Mouse (Mus musculus) lung, adult 2 months (tissue): Measurements from ENCODE around the gene Slc45a2. TPM values are rescaled to one million over a fixed set of nuclear protein-coding genes. Genes with fewer than 3 reads are reported as not detected.

Source experiments
- DNase-seq: peaks from one replicate; pipeline ENCODE4 v3.0.0; 2022
- H3K4me1 ChIP-seq: fragments of 200-500 bp; 2 replicates; pipeline ENCODE4 v1.6.1; 2011; ENCODE audit warnings: low read length; ENCODE audit not compliant: control insufficient read depth, insufficient read depth
- H3K4me3 ChIP-seq: fragments of 200-500 bp; replicated peaks from 2 replicates; pipeline ENCODE3; 2011; ENCODE audit warnings: low read depth, mild to moderate bottlenecking, control low read depth, low read length; ENCODE audit errors: extremely low read depth
- CTCF ChIP-seq: fragments of 200-500 bp; IDR thresholded peaks from 2 replicates; pipeline ENCODE4 v1.5.1; 2011; ENCODE audit warnings: mild to moderate bottlenecking, low read length, control low read depth; ENCODE audit not compliant: insufficient read depth
- POLR2A ChIP-seq: fragments of 200-500 bp; IDR thresholded peaks from 2 replicates; pipeline ENCODE4 v1.6.1; 2011; ENCODE audit warnings: low read depth, mild to moderate bottlenecking, control low read depth, low read length, borderline replicate concordance; ENCODE audit errors: extremely low read depth
- WGBS: fragments of 180-500 bp; shearing (Covaris S2); methylation state at CpG from one replicate; pipeline ENCODE4 v1.1.7; 2018; 5-methylcytosine and 5-hydroxymethylcytosine counted together
- polyA plus RNA-seq: library from polyadenylated mRNA; depleted of rRNA; stranded (reverse); fragments of >200 nt; gene quantifications from 2 replicates; pipeline ENCODE4 v1.2.3, GENCODE M21; 2012

Slc45a2 gene
- polyA plus RNA-seq, 1 experiment, result not detected

- WGBS, result 100% methylated on average over 1 of the region's 1 CpGs
- Histone ChIP-seq H3K4me1 (no peaks in the 10 kb centered on the region), H3K4me3 (no peak overlapping the region)
- no peak for DNase-seq
- TF ChIP-seq CTCF (no peak), POLR2A (no peak)
Measured at GRCm38 (mm10) chr15:10991566-10991965, 9.0 kb upstream of the Slc45a2 start.

- Histone ChIP-seq H3K4me1 (no peaks in the 10 kb centered on the region), H3K4me3 (no peak overlapping the region)
- DNase-seq, result no peak
- no peak for TF ChIP-seq POLR2A
- TF ChIP-seq CTCF, result no peak
- WGBS, result 53% methylated on average over 5 of the region's 5 CpGs
Measured at GRCm38 (mm10) chr15:10999832-11000231, 689 bp upstream of the Slc45a2 start.

- no peak for TF ChIP-seq CTCF
- no peak for TF ChIP-seq POLR2A
- no peak for DNase-seq
- 87% methylated on average over 4 of the region's 4 CpGs for WGBS
- Histone ChIP-seq H3K4me3 (no peak overlapping the region), H3K4me1 (no peaks in the 10 kb centered on the region)
Measured at GRCm38 (mm10) chr15:11003791-11004190, 3.3 kb downstream of the Slc45a2 start.

- no peak for DNase-seq
- TF ChIP-seq POLR2A, result no peak
- TF ChIP-seq CTCF, result no peak
- WGBS, result 60% methylated on average over 6 of the region's 6 CpGs
- Histone ChIP-seq H3K4me3 (no peak overlapping the region), H3K4me1 (no peaks in the 10 kb centered on the region)
Measured at GRCm38 (mm10) chr15:11004646-11005045, 4.1 kb downstream of the Slc45a2 start.

GRCm38 (mm10) chr15:11008756-11009155, 8.2 kb downstream of the Slc45a2 start:
- no peak for TF ChIP-seq CTCF
- TF ChIP-seq POLR2A, result no peak
- 32% methylated on average over 5 of the region's 5 CpGs for WGBS
- no peak for DNase-seq
- Histone ChIP-seq H3K4me1 (no peaks in the 10 kb centered on the region), H3K4me3 (no peak overlapping the region)

GRCm38 (mm10) chr15:11010976-11011548, 10.5 kb downstream of the Slc45a2 start:
- 78% methylated on average over 11 of the region's 11 CpGs for WGBS
- no peak for DNase-seq
- TF ChIP-seq POLR2A (no peak), CTCF (no peak)
- H3K4me3 ChIP-seq, result no peak overlapping the region
- H3K4me1 ChIP-seq, result no peaks in the 10 kb centered on the region

GRCm38 (mm10) chr15:11014931-11015330, 14.4 kb downstream of the Slc45a2 start:
- WGBS, result 54% methylated on average over 2 of the region's 2 CpGs
- TF ChIP-seq POLR2A (no peak), CTCF (no peak)
- no peak for DNase-seq

GRCm38 (mm10) chr15:11026801-11027561, 26.5 kb downstream of the Slc45a2 start:
- DNase-seq, result no peak
- no peaks in the 10 kb centered on the region for H3K4me1 ChIP-seq
- no peak overlapping the region for H3K4me3 ChIP-seq
- 61% methylated on average over 4 of the region's 4 CpGs for WGBS
- no peak for TF ChIP-seq POLR2A
- TF ChIP-seq CTCF, result no peak

More at GRCm38 (mm10) chr15:11014931-11015330, 14.4 kb downstream of the Slc45a2 start:
- Histone ChIP-seq H3K4me3 (no peak overlapping the region), H3K4me1 (no peaks in the 10 kb centered on the region)

GRCm38 (mm10) chr15:11030188-11030587, 29.7 kb downstream of the Slc45a2 start:
- 81% methylated on average over 3 of the region's 3 CpGs for WGBS
- no peak for TF ChIP-seq POLR2A
- TF ChIP-seq CTCF, result no peak
- no peak for DNase-seq
- H3K4me1 ChIP-seq, result no peaks in the 10 kb centered on the region
- H3K4me3 ChIP-seq, result no peak overlapping the region

GRCm38 (mm10) chr15:11035947-11036474, 35.5 kb downstream of the Slc45a2 start:
- Histone ChIP-seq H3K4me1 (no peaks in the 10 kb centered on the region), H3K4me3 (no peak overlapping the region)
- 6% methylated on average over 34 of the region's 34 CpGs for WGBS
- TF ChIP-seq POLR2A (no peak), CTCF (no peak)
- no peak for DNase-seq
